Mouse (Mus musculus): ENCODE data around the gene Fkbp1b.

DNA sequence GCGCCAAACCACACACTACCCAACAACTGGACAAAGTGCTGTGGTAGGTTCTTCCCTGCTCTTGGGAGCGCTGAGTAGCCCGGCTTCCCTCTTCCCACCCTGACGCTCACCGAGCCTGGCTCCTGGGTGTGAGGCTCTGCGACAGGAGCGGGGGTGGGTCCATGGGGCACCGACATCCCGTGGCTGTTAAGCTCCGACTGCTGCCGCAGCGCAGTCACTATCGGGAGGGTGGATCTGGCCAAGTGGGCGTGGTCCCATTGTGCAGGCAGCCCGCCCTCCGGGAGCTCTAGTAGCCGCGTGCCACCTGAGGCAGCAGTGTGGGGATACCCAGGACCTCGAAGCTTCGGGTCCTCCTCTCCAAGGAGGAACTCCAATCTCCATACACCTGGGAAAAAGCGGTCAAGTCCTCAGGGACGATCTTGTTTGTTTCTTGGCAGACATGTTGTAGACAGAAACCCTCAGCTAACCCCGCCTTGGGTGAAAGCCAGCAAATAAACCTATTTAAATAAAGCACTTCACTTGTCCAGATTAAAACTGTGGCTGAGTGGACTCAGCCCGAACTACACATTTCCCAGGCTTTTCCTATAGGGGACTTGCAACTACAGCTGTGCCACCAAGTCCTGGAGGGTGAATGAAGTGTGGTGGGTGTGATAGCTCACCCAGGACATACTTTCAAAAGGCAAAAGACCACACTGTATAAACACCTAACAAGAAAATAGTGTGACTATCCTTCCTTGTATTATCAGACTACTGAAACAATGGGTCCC lies 33.0 kb upstream of the Fkbp1b start, which contains the start of gene Mfsd2b:
- TF ChIP-seq TAL1 (IDR thresholded peaks at IDR 0.05; ENCODE audit: low read length): no peak
- TF ChIP-seq GATA1 (IDR thresholded peaks at IDR 0.05; ENCODE audit: low read length): peak; percentile 100

All from erythroblast, embryonic 14.5 days (primary cell).